Mouse (Mus musculus): ENCODE data around the gene Cldn1. TPM values are rescaled to one million over a fixed set of nuclear protein-coding genes. Genes with fewer than 3 reads are reported as not detected.
A peak's percentile ranks its signal among the peaks of the same experiment; 100 is the strongest.

The Cldn1 gene
- 10.6 and 12.3 TPM in 2 replicates for polyA plus RNA-seq (2014; fragmentation: Nextera tagmentation; extraction: Ambion mirVana)

GRCm38 (mm10) chr16:26371325-26372053 lies at the start of gene Cldn1:
Gene Cldn1 (minus strand): TSS chr16:26371841.
- Histone ChIP-seq H3K27me3 (ENCODE audit: control insufficient read depth, insufficient read depth, low read length) (no peaks in the 10 kb centered on the region), H3K36me3 (ENCODE audit: control insufficient read depth, insufficient read depth, low read length) (no peaks in the 10 kb centered on the region), H3K4me1 (replicated peaks; ENCODE audit: control insufficient read depth, insufficient read depth, low read length) (no peaks in the 10 kb centered on the region), H3K9me3 (ENCODE audit: control insufficient read depth, low read length) (no peaks in the 10 kb centered on the region), H3K4me2 (replicated peaks; ENCODE audit: low read depth, low read length) (peak within 1 kb of the TSS; percentile 82), H3K4me3 (ENCODE audit: low read depth, low read length) (peak within 1 kb of the TSS; percentile 35), H3K9ac (ENCODE audit: low read depth, low read length) (peak within 1 kb of the TSS; percentile 40; the same call in 1 of the 2 replicates), H3K27ac (ENCODE audit: low read depth, low read length) (no peak within 1 kb of the TSS)
- 4% methylated on average over 33 of the region's 33 CpGs for WGBS
- DNase-seq (ENCODE audit: low spot score), result peak; percentile 92
- ATAC-seq (ENCODE audit: low FRiP score), result peak; percentile 91

- no peaks in the 10 kb centered on the region for H3K27me3 ChIP-seq (ENCODE audit: control insufficient read depth, insufficient read depth, low read length)
- DNase-seq (ENCODE audit: low spot score), result no peak
- H3K4me2 ChIP-seq (replicated peaks; ENCODE audit: low read depth, low read length), result no peak overlapping the region
- no peaks in the 10 kb centered on the region for H3K9me3 ChIP-seq (ENCODE audit: control insufficient read depth, low read length)
- no peaks in the 10 kb centered on the region for H3K4me1 ChIP-seq (replicated peaks; ENCODE audit: control insufficient read depth, insufficient read depth, low read length)
- H3K27ac ChIP-seq (ENCODE audit: low read depth, low read length), result no peak overlapping the region
- ATAC-seq (ENCODE audit: low FRiP score), result no peak
- no peaks in the 10 kb centered on the region for H3K36me3 ChIP-seq (ENCODE audit: control insufficient read depth, insufficient read depth, low read length)
- H3K9ac ChIP-seq (ENCODE audit: low read depth, low read length), result no peak overlapping the region
- no peak overlapping the region for H3K4me3 ChIP-seq (ENCODE audit: low read depth, low read length)
- WGBS, result 88% methylated on average over 3 of the region's 3 CpGs
Observed at GRCm38 (mm10) chr16:26418616-26419015, 47.0 kb upstream of the Cldn1 start.

- H3K4me1 ChIP-seq (replicated peaks; ENCODE audit: control insufficient read depth, insufficient read depth, low read length), result no peaks in the 10 kb centered on the region
- H3K27ac ChIP-seq (ENCODE audit: low read depth, low read length), result no peak overlapping the region
- H3K4me2 ChIP-seq (replicated peaks; ENCODE audit: low read depth, low read length), result no peak overlapping the region
- DNase-seq (ENCODE audit: low spot score) (no peak), ATAC-seq (ENCODE audit: low FRiP score) (peak; percentile 54)
- 41% methylated on average over 1 of the region's 1 CpGs for WGBS
- H3K27me3 ChIP-seq (ENCODE audit: control insufficient read depth, insufficient read depth, low read length), result no peaks in the 10 kb centered on the region
- no peak overlapping the region for H3K4me3 ChIP-seq (ENCODE audit: low read depth, low read length)
- H3K9ac ChIP-seq (ENCODE audit: low read depth, low read length), result no peak overlapping the region
- H3K36me3 ChIP-seq (ENCODE audit: control insufficient read depth, insufficient read depth, low read length), result no peaks in the 10 kb centered on the region
- no peaks in the 10 kb centered on the region for H3K9me3 ChIP-seq (ENCODE audit: control insufficient read depth, low read length)
Observed at GRCm38 (mm10) chr16:26404070-26404469, 32.4 kb upstream of the Cldn1 start.

- Histone ChIP-seq H3K9me3 (ENCODE audit: control insufficient read depth, low read length) (no peaks in the 10 kb centered on the region), H3K4me1 (replicated peaks; ENCODE audit: control insufficient read depth, insufficient read depth, low read length) (no peaks in the 10 kb centered on the region), H3K4me3 (ENCODE audit: low read depth, low read length) (no peak overlapping the region), H3K9ac (ENCODE audit: low read depth, low read length) (no peak overlapping the region), H3K4me2 (replicated peaks; ENCODE audit: low read depth, low read length) (no peak overlapping the region), H3K36me3 (ENCODE audit: control insufficient read depth, insufficient read depth, low read length) (no peaks in the 10 kb centered on the region), H3K27me3 (ENCODE audit: control insufficient read depth, insufficient read depth, low read length) (no peaks in the 10 kb centered on the region), H3K27ac (ENCODE audit: low read depth, low read length) (no peak overlapping the region)
- 66% methylated on average over 3 of the region's 3 CpGs for WGBS
- ATAC-seq (ENCODE audit: low FRiP score) (no peak), DNase-seq (ENCODE audit: low spot score) (no peak)
Observed at GRCm38 (mm10) chr16:26400971-26401370, 29.3 kb upstream of the Cldn1 start.

- no peaks in the 10 kb centered on the region for H3K27me3 ChIP-seq (ENCODE audit: control insufficient read depth, insufficient read depth, low read length)
- WGBS, result 89% methylated on average over 4 of the region's 4 CpGs
Observed at GRCm38 (mm10) chr16:26400549-26400948, 28.9 kb upstream of the Cldn1 start.

GRCm38 (mm10) chr16:26390936-26391335 lies 19.3 kb upstream of the Cldn1 start:
- Histone ChIP-seq H3K4me2 (replicated peaks; ENCODE audit: low read depth, low read length) (no peak overlapping the region), H3K27ac (ENCODE audit: low read depth, low read length) (no peak overlapping the region), H3K36me3 (ENCODE audit: control insufficient read depth, insufficient read depth, low read length) (no peaks in the 10 kb centered on the region), H3K9me3 (ENCODE audit: control insufficient read depth, low read length) (no peaks in the 10 kb centered on the region), H3K9ac (ENCODE audit: low read depth, low read length) (no peak overlapping the region), H3K4me1 (replicated peaks; ENCODE audit: control insufficient read depth, insufficient read depth, low read length) (no peaks in the 10 kb centered on the region), H3K27me3 (ENCODE audit: control insufficient read depth, insufficient read depth, low read length) (no peaks in the 10 kb centered on the region), H3K4me3 (ENCODE audit: low read depth, low read length) (no peak overlapping the region)
- DNase-seq (ENCODE audit: low spot score), result no peak
- no peak for ATAC-seq (ENCODE audit: low FRiP score)
- 82% methylated on average over 4 of the region's 4 CpGs for WGBS

More at GRCm38 (mm10) chr16:26400549-26400948, 28.9 kb upstream of the Cldn1 start:
- DNase-seq (ENCODE audit: low spot score) (no peak), ATAC-seq (ENCODE audit: low FRiP score) (no peak)
- no peak overlapping the region for H3K4me3 ChIP-seq (ENCODE audit: low read depth, low read length)
- no peak overlapping the region for H3K27ac ChIP-seq (ENCODE audit: low read depth, low read length)
- H3K9me3 ChIP-seq (ENCODE audit: control insufficient read depth, low read length), result no peaks in the 10 kb centered on the region
- H3K36me3 ChIP-seq (ENCODE audit: control insufficient read depth, insufficient read depth, low read length), result no peaks in the 10 kb centered on the region
- no peaks in the 10 kb centered on the region for H3K4me1 ChIP-seq (replicated peaks; ENCODE audit: control insufficient read depth, insufficient read depth, low read length)
- H3K9ac ChIP-seq (ENCODE audit: low read depth, low read length), result no peak overlapping the region
- no peak overlapping the region for H3K4me2 ChIP-seq (replicated peaks; ENCODE audit: low read depth, low read length)

GRCm38 (mm10) chr16:26386159-26386558 lies 14.5 kb upstream of the Cldn1 start:
- Histone ChIP-seq H3K27ac (ENCODE audit: low read depth, low read length) (no peak overlapping the region), H3K9me3 (ENCODE audit: control insufficient read depth, low read length) (no peaks in the 10 kb centered on the region), H3K4me3 (ENCODE audit: low read depth, low read length) (no peak overlapping the region), H3K9ac (ENCODE audit: low read depth, low read length) (no peak overlapping the region), H3K4me2 (replicated peaks; ENCODE audit: low read depth, low read length) (no peak overlapping the region), H3K27me3 (ENCODE audit: control insufficient read depth, insufficient read depth, low read length) (no peaks in the 10 kb centered on the region), H3K36me3 (ENCODE audit: control insufficient read depth, insufficient read depth, low read length) (no peaks in the 10 kb centered on the region), H3K4me1 (replicated peaks; ENCODE audit: control insufficient read depth, insufficient read depth, low read length) (no peaks in the 10 kb centered on the region)
- ATAC-seq (ENCODE audit: low FRiP score) (no peak), DNase-seq (ENCODE audit: low spot score) (no peak)
- 93% methylated on average over 2 of the region's 2 CpGs for WGBS

- 82% methylated on average over 5 of the region's 5 CpGs for WGBS
- Histone ChIP-seq H3K9ac (ENCODE audit: low read depth, low read length) (no peak overlapping the region), H3K4me3 (ENCODE audit: low read depth, low read length) (no peak overlapping the region), H3K27ac (ENCODE audit: low read depth, low read length) (no peak overlapping the region), H3K27me3 (ENCODE audit: control insufficient read depth, insufficient read depth, low read length) (no peaks in the 10 kb centered on the region), H3K4me1 (replicated peaks; ENCODE audit: control insufficient read depth, insufficient read depth, low read length) (no peaks in the 10 kb centered on the region), H3K9me3 (ENCODE audit: control insufficient read depth, low read length) (no peaks in the 10 kb centered on the region), H3K36me3 (ENCODE audit: control insufficient read depth, insufficient read depth, low read length) (no peaks in the 10 kb centered on the region), H3K4me2 (replicated peaks; ENCODE audit: low read depth, low read length) (no peak overlapping the region)
- no peak for ATAC-seq (ENCODE audit: low FRiP score)
- DNase-seq (ENCODE audit: low spot score), result no peak
Observed at GRCm38 (mm10) chr16:26384112-26384649, 12.5 kb upstream of the Cldn1 start.

- Histone ChIP-seq H3K4me3 (ENCODE audit: low read depth, low read length) (no peak overlapping the region), H3K27me3 (ENCODE audit: control insufficient read depth, insufficient read depth, low read length) (no peaks in the 10 kb centered on the region), H3K27ac (ENCODE audit: low read depth, low read length) (no peak overlapping the region), H3K4me2 (replicated peaks; ENCODE audit: low read depth, low read length) (no peak overlapping the region), H3K4me1 (replicated peaks; ENCODE audit: control insufficient read depth, insufficient read depth, low read length) (no peaks in the 10 kb centered on the region), H3K9me3 (ENCODE audit: control insufficient read depth, low read length) (no peaks in the 10 kb centered on the region), H3K36me3 (ENCODE audit: control insufficient read depth, insufficient read depth, low read length) (no peaks in the 10 kb centered on the region), H3K9ac (ENCODE audit: low read depth, low read length) (no peak overlapping the region)
- 93% methylated on average over 5 of the region's 5 CpGs for WGBS
- ATAC-seq (ENCODE audit: low FRiP score), result no peak
- no peak for DNase-seq (ENCODE audit: low spot score)
Observed at GRCm38 (mm10) chr16:26377170-26377569, 5.5 kb upstream of the Cldn1 start.
